Mouse (Mus musculus) cortical plate, adult 2 months (tissue): ENCODE data around the gene Copz2. TPM values are rescaled to one million over a fixed set of nuclear protein-coding genes. Genes with fewer than 3 reads are reported as not detected.
"Not testable (repeated sequence)": the region's sequence is repeated elsewhere in the genome, so short reads cannot be mapped to it uniquely, and the experiment has no call there.

ENCODE experiments used
- H3K27ac ChIP-seq: fragments of 200-500 bp; 2 replicates; pipeline ENCODE4 v1.5.1; 2012; ENCODE audit warnings: low read length, control low read depth, inconsistent platforms; ENCODE audit not compliant: insufficient read depth
- H3K4me1 ChIP-seq: fragments of 200-500 bp; 2 replicates; pipeline ENCODE4 v1.6.1; 2011; ENCODE audit warnings: low read length; ENCODE audit not compliant: control insufficient read depth, insufficient read depth
- H3K4me3 ChIP-seq: fragments of 200-500 bp; 2 replicates; pipeline ENCODE4 v1.5.1; 2011; ENCODE audit warnings: mild to moderate bottlenecking, low read length, control low read depth; ENCODE audit not compliant: insufficient read depth
- CTCF ChIP-seq: fragments of 200-500 bp; IDR thresholded peaks from 2 replicates; pipeline ENCODE4 v1.5.1; 2011; ENCODE audit warnings: mild to moderate bottlenecking, control low read depth, low read length; ENCODE audit not compliant: insufficient read depth; ENCODE audit errors: extremely low read depth
- POLR2A ChIP-seq: fragments of 200-500 bp; IDR thresholded peaks from 2 replicates; pipeline ENCODE4 v1.6.1; 2011; ENCODE audit warnings: mild to moderate bottlenecking, low read length, control low read depth; ENCODE audit not compliant: insufficient read depth; ENCODE audit errors: extremely low read depth
- polyA plus RNA-seq: library from polyadenylated mRNA; depleted of rRNA; stranded (reverse); fragments of >200 nt; gene quantifications from 2 replicates; pipeline ENCODE4 v1.2.3, GENCODE M21; 2012; rRNA removed

Copz2 gene
- polyA plus RNA-seq = 14.2 and 14.7 TPM in 2 replicates

DNA sequence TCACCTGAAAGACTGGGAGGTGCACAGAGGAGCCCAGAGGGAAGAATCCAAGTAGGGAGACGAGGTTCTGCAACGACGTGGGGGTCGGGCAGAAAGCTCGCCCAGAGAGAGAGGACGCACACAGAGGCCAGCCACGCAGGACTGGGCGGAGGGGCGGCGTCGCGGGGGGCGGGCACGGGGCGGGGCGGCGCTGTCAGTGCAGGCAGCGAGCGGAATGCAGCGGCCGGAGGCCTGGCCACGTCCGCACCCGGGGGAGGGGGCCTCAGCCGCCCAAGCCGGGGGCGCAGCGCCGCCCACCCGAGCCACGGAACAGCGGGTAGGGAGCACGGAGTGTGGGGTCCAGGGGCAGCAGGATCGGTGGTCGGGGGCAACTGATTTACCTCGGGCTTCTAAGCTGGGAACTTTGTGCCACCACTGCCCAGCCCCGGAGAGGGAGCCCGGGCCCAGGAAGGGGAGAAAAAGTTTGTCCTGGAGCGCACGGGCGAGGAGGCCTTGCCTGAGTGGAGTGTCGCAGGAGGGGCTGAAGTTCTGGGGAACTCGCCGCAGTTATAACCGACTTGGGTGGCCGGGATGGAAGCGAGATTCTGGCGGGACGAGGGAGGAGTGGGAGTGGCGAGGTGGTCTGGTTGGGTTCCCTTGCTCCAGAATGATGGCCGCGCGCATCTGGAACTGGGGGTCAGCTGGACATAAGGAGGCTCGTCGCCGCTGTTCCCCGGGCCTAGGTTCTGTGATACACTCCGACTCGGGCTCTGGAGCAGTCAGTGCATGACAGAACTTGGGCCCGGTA, at the start of gene Copz2:
TSS of gene Copz2 (plus strand) at position 190 of the 787 bp plus-strand sequence.
- H3K4me1 ChIP-seq = no peaks in the 10 kb centered on the region
- TF ChIP-seq CTCF (no peak), POLR2A (no peak)
- H3K27ac ChIP-seq = no peak within 1 kb of the TSS
- H3K4me3 ChIP-seq = peak within 1 kb of the TSS; percentile 36

DNA sequence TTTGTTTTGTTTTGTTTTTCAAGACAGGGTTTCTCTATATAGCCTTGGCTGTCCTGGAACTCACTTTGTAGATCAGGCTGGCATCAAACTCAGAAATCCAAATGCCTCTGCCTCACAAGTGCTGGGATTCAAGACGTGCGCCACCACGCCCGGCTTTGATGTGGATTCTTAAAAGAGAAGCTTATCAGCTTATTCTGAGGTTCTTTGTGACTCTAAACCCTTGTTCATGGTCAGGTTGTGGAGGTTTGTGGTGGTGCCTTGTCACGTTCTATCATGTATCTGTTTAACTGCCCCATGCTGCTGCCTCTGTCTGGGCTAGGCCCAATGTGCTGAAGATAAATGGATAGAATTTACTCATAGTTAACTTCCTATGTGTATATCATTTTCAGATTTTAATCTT, 44.1 kb upstream of the Copz2 start:
- Histone ChIP-seq H3K4me3 (no peak overlapping the region), H3K27ac (no peak overlapping the region), H3K4me1 (no peaks in the 10 kb centered on the region)
- TF ChIP-seq CTCF = no peak
- TF ChIP-seq POLR2A = no peak

DNA sequence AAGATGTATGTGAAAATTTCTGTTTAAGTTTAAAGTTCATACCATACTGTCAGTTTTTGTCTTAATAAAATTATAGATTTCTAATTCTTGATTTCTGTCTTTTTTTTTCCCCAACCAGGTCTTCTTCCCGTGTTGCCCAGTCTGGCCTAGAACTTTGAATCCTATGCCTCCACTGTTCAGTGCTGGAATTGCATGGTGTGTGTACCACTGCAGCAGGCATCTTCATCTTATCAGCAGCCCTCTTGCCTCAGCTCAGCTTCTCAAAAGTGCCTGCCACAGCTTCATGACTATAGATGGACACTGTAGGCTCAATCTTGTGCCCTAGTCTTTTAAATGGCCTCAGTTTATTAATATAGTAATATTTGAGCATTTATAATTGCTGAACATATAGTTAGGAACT, 41.6 kb upstream of the Copz2 start:
- H3K4me1 ChIP-seq = no peaks in the 10 kb centered on the region
- no peak overlapping the region for H3K4me3 ChIP-seq
- peak; percentile 18; the same call in 1 of the 2 replicates for TF ChIP-seq CTCF
- no peak for TF ChIP-seq POLR2A
- H3K27ac ChIP-seq = no peak overlapping the region

DNA sequence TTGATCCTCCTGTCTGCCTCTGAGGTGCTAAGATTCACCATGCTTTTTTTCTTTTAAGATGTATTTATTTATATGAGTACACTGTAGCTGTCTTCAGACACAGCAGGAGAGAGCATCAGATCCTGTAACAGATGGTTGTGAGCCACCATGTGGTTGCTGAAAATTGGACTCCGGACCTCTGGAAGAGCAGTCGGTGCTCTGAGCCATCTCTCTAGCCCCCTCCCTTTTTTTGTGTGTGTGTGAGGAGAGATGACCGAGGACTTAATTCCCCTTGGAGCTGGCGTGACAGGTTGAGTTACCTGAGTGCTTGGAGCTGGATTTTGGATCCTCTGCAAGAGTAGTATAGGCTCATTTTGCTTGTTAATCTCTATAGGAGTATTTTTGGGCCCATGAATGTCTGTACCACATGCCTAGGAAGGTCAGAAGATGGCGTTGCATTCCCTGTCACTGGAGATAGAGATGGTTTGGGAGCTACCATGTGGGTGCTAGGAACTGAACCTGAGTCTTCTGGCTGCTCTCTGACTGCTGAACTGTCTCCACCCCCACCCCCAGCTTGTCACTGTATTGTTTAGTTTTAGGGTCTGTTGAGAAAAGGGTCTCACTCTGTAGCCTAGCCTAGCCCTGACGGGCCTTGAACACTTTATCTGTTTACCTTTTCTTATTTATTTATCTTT, 40.0 kb upstream of the Copz2 start:
- TF ChIP-seq POLR2A (no peak), CTCF (no peak)
- Histone ChIP-seq H3K27ac (no peak overlapping the region), H3K4me1 (no peaks in the 10 kb centered on the region), H3K4me3 (no peak overlapping the region)

DNA sequence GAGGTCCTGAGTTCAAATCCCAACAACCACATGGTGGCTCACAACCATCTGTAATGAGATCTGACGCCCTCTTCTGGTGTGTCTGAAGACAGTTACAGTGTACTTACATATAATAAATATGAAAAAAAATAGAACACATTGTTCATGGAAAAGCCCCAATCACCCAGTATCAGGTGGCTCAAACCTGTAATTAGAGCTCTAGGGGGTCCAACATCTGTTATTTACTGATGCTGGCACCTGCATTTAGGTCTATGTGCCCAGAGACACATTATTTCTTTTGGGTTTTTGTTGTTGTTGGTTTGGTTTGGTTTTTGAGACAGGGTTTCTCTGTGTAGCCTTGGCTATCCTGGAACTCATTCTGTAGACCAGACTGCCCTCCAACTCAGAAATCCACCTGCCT, 38.5 kb upstream of the Copz2 start:
- H3K27ac ChIP-seq, H3K4me1 ChIP-seq, H3K4me3 ChIP-seq: not testable (repeated sequence)

DNA sequence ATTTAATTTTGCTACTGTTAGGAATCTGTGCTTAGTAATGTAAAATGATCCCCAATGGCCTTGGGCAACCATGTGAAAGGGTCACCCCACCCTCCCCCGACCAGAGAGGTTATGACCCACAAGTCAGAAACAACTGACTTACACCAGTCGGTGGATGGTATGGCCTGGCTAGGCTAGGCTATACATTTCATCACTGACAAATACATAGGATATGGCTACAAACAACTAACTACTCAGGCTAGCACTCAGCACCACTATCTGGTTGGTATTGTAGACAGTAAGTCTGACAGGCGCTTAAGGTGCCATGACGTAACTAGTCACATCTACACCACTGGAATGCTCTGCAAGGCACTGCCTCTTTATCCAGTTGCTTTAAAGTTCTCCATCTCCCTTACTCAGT, 36.2 kb upstream of the Copz2 start:
- H3K4me1 ChIP-seq = peaks cover 2% of the 10 kb centered on the region
- no peak overlapping the region for H3K4me3 ChIP-seq
- TF ChIP-seq POLR2A = no peak
- TF ChIP-seq CTCF = no peak
- H3K27ac ChIP-seq = no peak overlapping the region

DNA sequence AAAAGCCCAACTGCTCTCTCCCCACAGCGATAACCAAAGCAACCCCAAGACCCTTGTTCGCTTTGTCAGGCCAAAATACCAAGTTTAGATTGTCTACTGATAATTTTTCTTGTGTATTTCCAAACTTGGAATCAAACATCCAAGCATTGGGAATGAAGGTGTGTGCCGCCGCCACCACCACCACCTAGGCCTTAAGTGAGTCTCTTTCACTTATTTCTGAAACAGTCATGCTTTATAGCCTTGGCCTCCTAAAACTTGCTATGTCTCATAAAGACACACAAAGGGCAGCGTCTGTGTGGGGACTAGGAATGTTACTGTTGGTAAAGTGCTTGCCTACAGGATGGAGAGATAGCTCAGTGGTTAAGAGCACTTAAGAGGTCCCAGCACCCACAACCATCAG, 35.8 kb upstream of the Copz2 start:
- Histone ChIP-seq H3K27ac (no peak overlapping the region), H3K4me3 (no peak overlapping the region), H3K4me1 (peaks cover 2% of the 10 kb centered on the region)
- no peak for TF ChIP-seq POLR2A

DNA sequence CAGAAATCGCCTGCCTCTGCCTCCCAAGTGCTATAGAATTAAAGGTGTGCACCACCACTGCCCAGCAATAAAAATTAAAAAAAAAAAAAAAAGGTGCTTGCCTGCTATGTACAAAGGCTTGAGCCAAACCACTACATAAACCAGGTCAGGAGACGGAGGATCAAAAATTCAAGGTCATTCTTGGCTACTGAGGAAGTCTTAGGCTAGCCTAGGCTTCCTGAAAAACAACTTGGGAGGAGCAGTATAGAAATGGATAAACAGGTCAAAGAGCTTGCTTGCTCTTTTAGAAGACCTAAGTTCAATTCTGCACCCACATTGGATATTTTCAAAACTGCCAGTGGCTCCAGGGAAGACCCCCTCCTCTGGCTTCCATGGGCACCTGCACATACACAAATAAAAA, 35.2 kb upstream of the Copz2 start:
- no peak overlapping the region for H3K4me3 ChIP-seq
- H3K4me1 ChIP-seq = peaks cover 4% of the 10 kb centered on the region
- H3K27ac ChIP-seq = no peak overlapping the region
- no peak for TF ChIP-seq CTCF
- TF ChIP-seq POLR2A = no peak

DNA sequence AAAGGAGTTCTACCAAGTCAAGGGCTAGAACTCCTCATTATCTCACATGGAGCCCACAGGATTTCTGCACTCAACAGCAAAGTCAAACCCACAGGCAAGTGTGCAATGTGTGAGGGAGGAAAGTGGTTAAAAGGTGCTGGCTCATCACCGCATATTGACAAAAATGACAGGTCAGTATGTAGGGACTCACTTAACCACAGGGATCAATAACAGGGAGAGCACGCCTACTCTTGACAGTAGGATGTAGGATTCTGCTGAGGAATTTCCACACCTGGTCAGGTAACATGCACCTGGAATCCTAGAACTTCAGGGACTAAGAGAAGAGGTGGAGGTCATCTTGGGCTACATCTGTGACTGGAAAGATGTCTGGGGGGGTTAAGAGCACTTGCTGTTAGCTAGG, 33.8 kb upstream of the Copz2 start:
- no peak overlapping the region for H3K4me3 ChIP-seq
- peaks cover 4% of the 10 kb centered on the region for H3K4me1 ChIP-seq
- TF ChIP-seq CTCF = no peak
- TF ChIP-seq POLR2A = no peak
- H3K27ac ChIP-seq = no peak overlapping the region

DNA sequence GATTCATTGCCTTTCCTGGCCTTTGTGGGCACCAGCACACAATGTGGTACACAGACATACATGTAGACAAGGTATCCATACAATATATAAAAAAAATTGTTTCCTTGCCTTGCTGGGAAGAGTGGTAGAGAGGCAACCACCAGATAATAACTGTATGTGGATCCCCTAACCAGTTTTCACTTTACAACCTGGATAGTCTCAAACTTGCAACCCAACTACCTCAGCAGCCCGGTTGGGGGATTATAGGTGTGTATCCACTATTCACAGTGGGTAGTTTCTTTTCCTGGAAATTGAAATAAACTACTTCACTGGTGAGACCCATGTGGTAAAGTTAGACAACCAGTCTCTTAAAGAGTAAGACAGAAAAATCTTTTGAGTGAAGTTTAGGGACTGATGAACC, 33.2 kb upstream of the Copz2 start:
- Histone ChIP-seq H3K4me1 (peaks cover 4% of the 10 kb centered on the region), H3K4me3 (no peak overlapping the region), H3K27ac (no peak overlapping the region)
- TF ChIP-seq CTCF (no peak), POLR2A (no peak)
